Mouse (Mus musculus) forebrain, embryonic 11.5 days (tissue): Measurements from ENCODE around the gene Cmtm4. TPM values are rescaled to one million over a fixed set of nuclear protein-coding genes. Genes with fewer than 3 reads are reported as not detected.
"Not testable (repeated sequence)": the region's sequence is repeated elsewhere in the genome, so short reads cannot be mapped to it uniquely, and the experiment has no call there.

Source experiments
- ATAC-seq: fragments of 200-750 bp; cut with Nextera tagmentation; replicated peaks from 2 replicates; pipeline ENCODE4 v1.8.0; 2017; ENCODE audit warnings: moderate TSS enrichment; ENCODE audit not compliant: low FRiP score
- DNase-seq: peaks from one replicate; pipeline ENCODE4 v3.0.0-alpha.2; 2017; ENCODE audit warnings: low spot score
- H3K27ac ChIP-seq: fragments of 300-500 bp; sonication (generic); 2 replicates; pipeline ENCODE4 v1.5.1; 2014; ENCODE audit warnings: low read depth, low read length
- H3K27me3 ChIP-seq: fragments of 300-500 bp; sonication (generic); 2 replicates; pipeline ENCODE4 v1.6.1; 2014; ENCODE audit warnings: mild to moderate bottlenecking, low read length, mixed read lengths; ENCODE audit not compliant: control insufficient read depth, insufficient read depth
- H3K36me3 ChIP-seq: fragments of 300-500 bp; sonication (generic); 2 replicates; pipeline ENCODE4 v1.6.1; 2014; ENCODE audit warnings: mild to moderate bottlenecking, low read length, moderate library complexity, mixed read lengths; ENCODE audit not compliant: control insufficient read depth, insufficient read depth
- H3K4me1 ChIP-seq: fragments of 300-500 bp; sonication (generic); replicated peaks from 2 replicates; pipeline ENCODE4 v1.6.1; 2014; ENCODE audit warnings: low read length, mixed read lengths; ENCODE audit not compliant: control insufficient read depth, insufficient read depth
- H3K4me2 ChIP-seq: fragments of 300-500 bp; sonication (generic); 2 replicates; pipeline ENCODE4 v1.6.1; 2014; ENCODE audit warnings: low read depth, mild to moderate bottlenecking, low read length, moderate library complexity, mixed read lengths; ENCODE audit not compliant: severe bottlenecking
- H3K4me3 ChIP-seq: fragments of 300-500 bp; sonication (generic); 2 replicates; pipeline ENCODE4 v1.5.1; 2014; ENCODE audit warnings: low read depth, low read length
- H3K9ac ChIP-seq: fragments of 300-500 bp; sonication (generic); 2 replicates; pipeline ENCODE4 v1.6.1; 2014; ENCODE audit warnings: low read length
- H3K9me3 ChIP-seq: fragments of 300-500 bp; sonication (generic); 2 replicates; pipeline ENCODE4 v1.6.1; 2016; ENCODE audit warnings: low read length, mixed read lengths; ENCODE audit not compliant: control insufficient read depth
- WGBS: fragments of 180-500 bp; shearing (Covaris S2); extraction: QIAGEN DNeasy Blood & Tissue Kit; methylation state at CpG from one replicate; pipeline ENCODE4 v1.1.7; 2014; 5-methylcytosine and 5-hydroxymethylcytosine counted together
- polyA plus RNA-seq: library from polyadenylated mRNA; unstranded; fragments of >200 nt; fragmentation: Nextera tagmentation; extraction: Ambion mirVana; gene quantifications from 2 replicates; pipeline ENCODE4 v1.2.1, GENCODE M21; 2014

The Cmtm4 gene
- polyA plus RNA-seq, 1 experiment from 2014 or later, result 3.3 TPM

GRCm38 (mm10) chr8:104308341-104308740 is 87.3 kb downstream of the Cmtm4 start:
- WGBS, result 76% methylated on average over 6 of the region's 6 CpGs

GRCm38 (mm10) chr8:104304962-104305361 is 90.6 kb downstream of the Cmtm4 start:
- Histone ChIP-seq H3K9me3 (no peaks in the 10 kb centered on the region), H3K4me1 (no peaks in the 10 kb centered on the region), H3K9ac (no peak overlapping the region), H3K4me3 (no peak overlapping the region), H3K36me3 (no peaks in the 10 kb centered on the region), H3K27me3 (no peaks in the 10 kb centered on the region), H3K27ac (no peak overlapping the region), H3K4me2 (no peak overlapping the region)
- 86% methylated on average over 11 of the region's 11 CpGs for WGBS
- ATAC-seq (no peak), DNase-seq (no peak)

More at GRCm38 (mm10) chr8:104308341-104308740, 87.3 kb downstream of the Cmtm4 start:
- H3K27ac ChIP-seq, H3K4me3 ChIP-seq, H3K9me3 ChIP-seq, H3K36me3 ChIP-seq, H3K9ac ChIP-seq, DNase-seq, H3K4me1 ChIP-seq, ATAC-seq, H3K27me3 ChIP-seq, H3K4me2 ChIP-seq: not testable (repeated sequence)

GRCm38 (mm10) chr8:104302536-104302935 is 93.1 kb downstream of the Cmtm4 start:
- H3K4me1 ChIP-seq, H3K27me3 ChIP-seq, ATAC-seq, DNase-seq, H3K27ac ChIP-seq, H3K4me3 ChIP-seq, H3K4me2 ChIP-seq, H3K9me3 ChIP-seq, H3K9ac ChIP-seq, H3K36me3 ChIP-seq: not testable (repeated sequence)
- 97% methylated on average over 4 of the region's 4 CpGs for WGBS

- H3K27ac ChIP-seq, H3K4me2 ChIP-seq, H3K4me1 ChIP-seq, H3K9me3 ChIP-seq, H3K36me3 ChIP-seq, H3K4me3 ChIP-seq, H3K9ac ChIP-seq, H3K27me3 ChIP-seq: not testable (repeated sequence)
- WGBS, result 11% methylated on average over 3 of the region's 3 CpGs
- DNase-seq (peak; percentile 60), ATAC-seq (peak; percentile 82)
Observed at GRCm38 (mm10) chr8:104301577-104301976, 94.0 kb downstream of the Cmtm4 start.

Other genes with a start within 250 kb of the Cmtm4 start
- gene Bean1, start 225.4 kb downstream of the Cmtm4 start, polyA plus RNA-seq, result 0.16 and 0.19 TPM in 2 replicates
- 30.1 and 32.2 TPM in 2 replicates for gene Tk2, start 147.2 kb downstream of the Cmtm4 start, polyA plus RNA-seq
- gene Cklf, start 144.9 kb downstream of the Cmtm4 start, polyA plus RNA-seq, result 43.3 and 44.3 TPM in 2 replicates
- gene Cmtm2a, start 102.6 kb downstream of the Cmtm4 start, polyA plus RNA-seq, result not detected in 2 replicates
- not detected in 2 replicates for gene Gm45711, start 85.7 kb downstream of the Cmtm4 start, polyA plus RNA-seq
- not detected in 2 replicates for gene Cmtm1, start 85.7 kb downstream of the Cmtm4 start, polyA plus RNA-seq
- not detected in 2 replicates for gene Gm11020, start 74.2 kb downstream of the Cmtm4 start, polyA plus RNA-seq
- gene Cmtm2b, start 73.6 kb downstream of the Cmtm4 start, polyA plus RNA-seq, result not detected in 2 replicates
- gene Cmtm3, start 56.4 kb downstream of the Cmtm4 start, polyA plus RNA-seq, result 66.8 and 70.9 TPM in 2 replicates
- gene Dync1li2, start 47.2 kb upstream of the Cmtm4 start, polyA plus RNA-seq, result 101 and 105 TPM in 2 replicates
- gene Terb1, start 114.1 kb upstream of the Cmtm4 start, polyA plus RNA-seq, result 0.15 and 0.17 TPM in 2 replicates
- 132 and 147 TPM in 2 replicates for gene Nae1, start 138.8 kb upstream of the Cmtm4 start, polyA plus RNA-seq
- 0.63 and 0.79 TPM in 2 replicates for gene Car7, start 138.9 kb upstream of the Cmtm4 start, polyA plus RNA-seq
- gene Pdp2, start 195.6 kb upstream of the Cmtm4 start, polyA plus RNA-seq, result 16.5 and 18.7 TPM in 2 replicates
- not detected in 2 replicates for gene Cdh16, start 228.6 kb upstream of the Cmtm4 start, polyA plus RNA-seq
- 0.90 and 1.3 TPM in 2 replicates for gene Rrad, start 235.5 kb upstream of the Cmtm4 start, polyA plus RNA-seq
- 89.2 and 90.0 TPM in 2 replicates for gene Ciao2b, start 246.2 kb upstream of the Cmtm4 start, polyA plus RNA-seq